Mouse (Mus musculus): ENCODE results near the gene Fus.
"Not testable (repeated sequence)": the region's sequence is repeated elsewhere in the genome, so short reads cannot be mapped to it uniquely, and the experiment has no call there.

Fus gene

DNA sequence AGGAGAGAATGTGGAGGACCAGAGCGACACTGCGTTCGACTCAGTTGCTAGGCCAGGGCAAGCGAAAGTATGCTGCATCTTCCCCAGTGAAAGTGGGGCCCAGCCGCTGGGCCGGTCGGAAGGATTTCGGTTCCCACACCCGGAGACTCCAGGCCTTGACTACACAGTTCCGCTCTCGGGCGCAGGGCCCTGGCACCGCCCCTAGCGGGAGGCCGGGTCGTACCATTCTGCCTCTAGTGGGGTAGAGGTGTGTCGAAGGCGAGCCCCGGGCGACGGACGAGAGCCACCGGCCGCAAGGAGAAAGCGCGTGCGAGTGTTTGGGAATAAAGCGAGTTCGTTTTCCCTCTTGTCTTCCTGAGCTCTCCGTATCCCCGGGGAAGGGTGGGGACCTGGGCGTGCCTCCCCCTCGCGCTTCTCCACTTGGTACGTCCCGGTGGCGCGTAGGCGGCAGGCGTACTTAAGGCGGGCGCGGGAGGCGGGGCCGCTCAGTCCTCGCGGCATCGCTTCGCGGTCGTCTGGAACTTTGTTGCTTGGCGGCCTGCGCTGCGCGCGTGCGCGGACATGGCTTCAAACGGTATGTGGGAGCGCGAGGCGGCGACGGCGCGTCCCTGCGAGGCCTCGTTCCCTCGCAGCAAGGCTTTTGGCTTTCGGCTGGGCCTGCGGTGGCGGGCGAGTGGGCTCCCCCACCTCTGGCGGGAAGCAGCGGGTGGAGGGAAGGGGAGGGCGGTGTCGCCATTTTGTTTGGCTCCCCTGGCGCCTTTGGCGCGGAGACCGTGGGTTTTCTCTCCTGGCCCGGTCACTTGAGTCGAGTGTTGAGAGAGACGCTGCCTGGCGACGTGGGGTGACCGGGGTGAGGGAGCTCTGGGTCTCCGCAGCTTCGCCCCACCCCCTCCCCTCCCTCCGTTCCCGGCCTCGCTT, at the start of gene Fus:
TSS of gene Fus (plus strand) at position 454 of the 918 bp plus-strand sequence.
- peak; percentile 95 for DNase-seq (ENCODE audit: low spot score)

DNA sequence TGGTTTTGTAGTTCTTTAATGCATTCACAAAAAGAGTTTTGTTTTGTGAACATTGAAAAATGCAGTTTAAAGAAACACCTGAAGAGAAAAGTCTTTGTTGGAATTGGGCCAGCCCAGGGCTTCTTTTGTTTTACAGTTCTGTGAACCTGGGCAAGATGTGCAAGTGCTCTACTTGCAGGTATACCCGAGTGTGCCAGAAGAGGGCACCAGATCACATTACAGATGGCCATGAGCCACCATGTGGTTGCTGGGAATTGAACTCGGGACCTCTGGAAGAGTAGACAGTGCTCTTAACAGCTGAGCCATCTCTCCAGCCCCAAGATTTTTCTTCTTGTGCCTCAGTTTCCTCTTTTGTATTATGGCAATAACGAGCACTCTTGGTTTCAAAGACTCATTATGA, 49.1 kb upstream of the Fus start:
- no peak for DNase-seq (ENCODE audit: low spot score)

DNA sequence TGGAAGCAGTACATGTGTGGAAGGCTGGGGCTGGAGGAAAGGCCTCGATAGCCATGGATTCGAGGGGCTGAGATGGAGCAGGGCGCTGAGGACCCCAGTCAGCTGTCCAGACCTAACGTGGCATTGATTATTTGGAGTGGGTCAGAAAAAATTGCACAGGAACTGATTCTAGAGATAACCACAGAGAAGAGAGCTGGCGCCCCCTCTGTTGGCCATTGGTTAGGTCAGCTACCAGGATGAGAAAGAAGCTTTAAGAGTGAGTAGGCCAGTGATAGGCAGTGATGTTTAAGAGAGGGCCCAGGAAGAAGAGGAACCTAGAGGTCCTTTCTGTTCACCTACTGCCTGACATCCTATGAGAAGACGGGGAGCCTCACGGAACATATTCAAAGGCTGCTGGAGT, 48.0 kb upstream of the Fus start:
- DNase-seq (ENCODE audit: low spot score), result no peak

DNA sequence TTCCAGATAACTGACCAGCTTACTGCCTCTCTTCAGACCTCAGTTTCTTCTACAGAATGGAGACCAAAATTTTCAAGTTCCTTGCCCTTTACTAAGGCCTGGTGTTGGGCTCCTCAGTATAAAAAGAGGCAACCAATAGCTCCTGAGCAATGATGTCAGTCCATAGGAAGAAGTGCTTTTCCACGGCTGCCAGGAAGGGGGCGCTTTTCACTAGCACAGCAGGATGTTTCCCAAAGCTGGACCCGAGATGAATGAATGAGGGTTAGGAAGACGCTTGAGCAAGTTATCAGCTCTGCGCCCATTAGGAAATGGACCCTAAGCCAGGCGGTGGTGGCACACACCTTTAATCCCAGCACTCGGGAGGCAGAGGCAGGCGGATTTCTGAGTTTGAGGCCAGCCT, 45.7 kb upstream of the Fus start:
- no peak for DNase-seq (ENCODE audit: low spot score)

DNA sequence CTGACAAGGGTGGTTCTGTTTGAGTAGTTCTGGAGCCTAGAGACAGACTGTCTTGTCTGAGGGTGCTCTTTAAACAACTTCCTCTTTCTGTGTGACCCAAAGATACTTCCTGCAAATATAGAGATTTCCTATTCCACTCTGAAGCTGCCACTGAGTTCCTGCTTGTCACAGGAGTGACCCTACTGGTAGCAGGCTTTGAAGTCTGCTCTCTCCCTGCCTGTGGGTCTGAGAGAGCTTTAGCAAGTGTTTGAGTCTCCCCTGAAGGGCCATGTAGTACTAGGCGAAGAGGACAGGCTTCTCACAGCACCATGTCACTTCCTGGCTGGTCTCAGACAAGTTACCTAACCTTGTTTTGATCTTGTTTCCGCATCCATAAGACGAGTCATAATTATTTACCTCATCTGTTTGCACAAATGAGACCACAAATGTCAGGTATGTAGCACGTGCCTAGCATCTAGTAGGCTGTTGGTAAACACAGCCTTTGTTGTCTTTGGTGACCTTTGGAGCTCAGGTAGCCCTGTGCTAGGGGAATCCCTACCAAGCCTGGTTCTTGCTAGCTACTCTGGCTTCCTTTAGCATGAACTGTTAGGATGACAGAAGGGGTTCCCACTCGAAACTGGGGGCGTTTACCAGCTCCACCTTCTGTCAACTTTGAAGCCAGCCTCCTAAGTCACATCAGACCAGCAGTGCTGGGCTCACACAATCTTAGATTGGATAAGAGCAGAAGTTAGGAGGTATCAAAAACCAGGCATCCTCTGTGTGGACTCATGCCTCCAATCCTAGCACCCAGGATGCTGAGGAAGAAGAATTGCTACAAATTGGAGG, 44.6 kb upstream of the Fus start:
- no peak for DNase-seq (ENCODE audit: low spot score)

DNA sequence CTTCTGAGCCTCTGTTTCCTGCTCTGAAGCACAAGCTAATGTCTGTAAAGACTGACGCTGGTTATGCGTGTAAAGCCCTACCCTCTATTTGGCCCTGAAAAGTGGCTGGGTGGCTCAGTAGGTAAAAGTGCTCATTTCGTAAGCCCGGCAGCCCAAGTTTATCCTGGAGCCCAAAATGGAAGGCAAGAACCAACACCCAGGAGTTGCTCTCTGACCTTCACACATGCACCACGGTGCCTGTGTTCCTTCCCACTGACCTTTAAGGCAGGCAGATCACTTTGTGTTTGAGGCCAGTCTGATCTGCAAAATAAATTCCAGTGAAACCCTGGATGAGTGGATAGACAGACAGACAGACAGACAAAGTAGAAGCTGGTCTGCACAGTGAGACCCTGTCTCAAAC, 43.5 kb upstream of the Fus start:
- no peak for DNase-seq (ENCODE audit: low spot score)

DNA sequence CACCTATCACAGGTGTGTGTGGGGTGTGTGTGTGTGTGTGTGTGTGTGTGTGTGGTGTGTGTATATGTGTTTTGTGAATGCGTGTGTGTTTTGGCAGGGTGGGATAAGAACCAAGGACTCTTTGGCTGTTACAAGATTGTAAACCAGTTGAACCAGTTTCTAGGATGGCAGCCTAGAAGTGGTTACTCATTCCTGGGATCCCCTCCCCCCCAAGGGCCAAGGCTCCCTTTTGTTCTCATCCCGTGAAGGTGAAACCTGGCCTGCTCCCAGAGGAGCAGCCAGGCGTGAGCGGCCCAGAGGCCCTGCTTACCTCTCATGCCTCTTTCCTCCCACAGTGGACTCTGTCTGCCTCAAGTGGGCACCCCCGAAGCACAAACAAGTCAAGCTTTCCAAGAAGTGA, 42.0 kb upstream of the Fus start:
- no peak for DNase-seq (ENCODE audit: low spot score)

DNA sequence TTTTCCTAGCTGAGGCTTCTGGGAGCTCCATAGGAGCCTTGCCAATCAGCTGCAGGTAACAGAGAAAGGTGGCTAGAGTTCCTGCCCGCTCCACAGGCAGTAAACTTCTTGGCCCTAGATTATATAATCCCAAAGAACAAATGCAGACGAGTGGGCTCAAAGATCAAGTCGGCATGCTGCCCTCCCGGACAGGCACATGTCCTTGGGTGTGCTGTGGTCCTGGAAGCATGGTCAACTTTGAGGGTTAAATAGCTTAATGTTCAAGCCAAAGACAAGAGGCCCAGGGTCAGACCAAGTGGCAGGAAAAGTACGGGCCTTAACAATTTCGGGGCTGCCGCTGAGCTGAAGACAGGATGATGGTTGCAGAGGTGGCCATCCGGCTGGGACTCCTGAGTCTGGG, 41.2 kb upstream of the Fus start:
- DNase-seq (ENCODE audit: low spot score), result no peak

DNA sequence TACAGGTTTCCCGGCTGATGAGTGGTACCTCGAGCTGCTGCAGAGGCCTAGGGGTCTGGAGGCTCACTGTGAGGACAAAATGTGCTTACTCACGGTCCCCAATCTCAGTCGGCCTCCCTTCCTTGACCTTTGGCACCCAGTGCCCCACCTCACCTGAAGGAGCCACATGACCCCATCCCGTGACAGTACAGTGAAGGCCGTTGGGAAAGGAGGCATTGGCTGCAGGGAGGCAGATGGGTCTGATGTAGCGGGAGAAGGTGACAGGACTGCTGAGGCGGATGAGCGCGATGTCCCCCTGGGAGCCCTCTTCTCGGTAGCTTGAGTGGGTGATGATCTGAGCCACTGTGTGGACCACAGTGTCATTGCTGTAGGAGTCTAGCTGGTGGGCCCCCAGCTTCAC, 40.4 kb upstream of the Fus start:
- no peak for DNase-seq (ENCODE audit: low spot score)

DNA sequence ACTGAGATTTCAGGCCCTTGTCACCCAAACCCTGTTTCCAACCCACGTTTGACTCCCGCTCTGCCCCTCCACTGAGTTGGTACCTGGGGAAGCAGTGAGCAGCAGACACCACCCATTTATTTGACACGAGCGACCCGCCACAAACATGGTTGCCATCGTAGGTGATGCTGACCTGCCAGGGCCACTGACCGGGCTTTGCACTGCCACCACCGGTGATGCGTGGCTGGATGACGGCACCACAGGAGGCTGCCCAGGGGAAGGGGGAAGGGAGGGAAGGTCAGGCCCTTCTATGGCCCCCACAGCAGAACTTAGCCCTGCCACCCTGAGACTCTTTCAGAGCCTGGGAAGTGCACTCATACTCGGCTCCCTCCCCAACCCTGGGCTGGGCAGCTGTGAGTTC, 39.5 kb upstream of the Fus start:
- no peak for DNase-seq (ENCODE audit: low spot score)

DNA sequence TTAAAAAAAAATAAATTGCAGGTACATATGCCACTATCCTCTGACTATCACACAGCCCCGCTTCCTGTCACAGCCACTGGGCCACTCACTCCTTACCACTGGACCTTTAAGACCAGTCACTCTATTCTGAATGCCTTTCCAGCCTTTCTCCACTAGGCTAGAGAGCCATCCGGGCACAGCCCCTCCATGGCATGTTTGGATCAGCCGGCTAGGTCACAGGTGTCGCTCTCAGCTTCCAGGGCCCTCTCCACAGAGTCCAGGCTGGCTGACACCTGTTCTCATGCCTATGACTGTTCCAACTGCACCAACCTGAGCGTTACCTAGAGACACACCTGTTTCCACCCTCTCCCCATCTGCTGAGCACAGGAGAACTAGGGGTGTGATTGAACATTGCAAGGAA, 38.7 kb upstream of the Fus start:
- no peak for DNase-seq (ENCODE audit: low spot score)

DNA sequence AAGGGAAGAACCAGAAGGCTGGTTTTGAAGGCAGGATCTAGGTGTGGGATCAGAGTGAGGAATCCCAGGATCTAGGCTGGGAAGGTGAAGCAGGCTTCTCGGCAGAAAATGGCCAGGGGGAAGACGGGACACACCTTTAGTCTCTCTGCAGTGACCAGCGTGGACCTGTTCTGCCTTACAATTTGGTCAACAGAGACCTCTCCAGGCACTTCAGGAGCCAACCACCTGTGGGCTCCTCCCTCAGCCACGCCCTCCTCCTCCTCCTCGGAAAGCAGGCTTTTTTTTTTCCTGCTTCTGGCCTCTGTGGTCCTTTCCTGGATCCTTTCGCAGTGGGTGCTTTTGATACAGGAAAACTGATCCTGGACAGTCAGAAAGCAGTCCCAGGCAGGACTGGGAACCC, 37.3 kb upstream of the Fus start, which contains the start of gene Prss8:
TSS of gene Prss8 (minus strand) at position 182 of the 400 bp plus-strand sequence.
- DNase-seq (ENCODE audit: low spot score), result no peak

DNA sequence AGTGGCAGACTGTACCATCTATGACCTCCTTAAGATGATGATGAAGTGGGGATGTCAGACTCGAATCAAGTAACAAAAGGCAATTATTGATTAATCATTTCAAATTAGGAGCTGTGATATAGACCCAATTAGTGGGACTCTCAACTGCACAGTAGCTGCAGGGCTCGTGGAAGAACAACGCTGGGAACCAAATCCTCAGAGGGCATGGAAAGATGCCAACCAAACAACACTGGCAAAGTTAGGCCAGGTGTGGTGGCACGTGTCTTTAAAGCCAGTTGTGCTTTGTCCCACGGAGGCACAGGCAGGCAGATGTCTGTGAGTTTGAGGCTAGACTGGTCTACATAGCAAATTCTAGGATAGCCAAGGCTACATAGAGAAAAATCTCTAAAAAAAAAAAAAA, 36.6 kb upstream of the Fus start:
- no peak for DNase-seq (ENCODE audit: low spot score)

DNA sequence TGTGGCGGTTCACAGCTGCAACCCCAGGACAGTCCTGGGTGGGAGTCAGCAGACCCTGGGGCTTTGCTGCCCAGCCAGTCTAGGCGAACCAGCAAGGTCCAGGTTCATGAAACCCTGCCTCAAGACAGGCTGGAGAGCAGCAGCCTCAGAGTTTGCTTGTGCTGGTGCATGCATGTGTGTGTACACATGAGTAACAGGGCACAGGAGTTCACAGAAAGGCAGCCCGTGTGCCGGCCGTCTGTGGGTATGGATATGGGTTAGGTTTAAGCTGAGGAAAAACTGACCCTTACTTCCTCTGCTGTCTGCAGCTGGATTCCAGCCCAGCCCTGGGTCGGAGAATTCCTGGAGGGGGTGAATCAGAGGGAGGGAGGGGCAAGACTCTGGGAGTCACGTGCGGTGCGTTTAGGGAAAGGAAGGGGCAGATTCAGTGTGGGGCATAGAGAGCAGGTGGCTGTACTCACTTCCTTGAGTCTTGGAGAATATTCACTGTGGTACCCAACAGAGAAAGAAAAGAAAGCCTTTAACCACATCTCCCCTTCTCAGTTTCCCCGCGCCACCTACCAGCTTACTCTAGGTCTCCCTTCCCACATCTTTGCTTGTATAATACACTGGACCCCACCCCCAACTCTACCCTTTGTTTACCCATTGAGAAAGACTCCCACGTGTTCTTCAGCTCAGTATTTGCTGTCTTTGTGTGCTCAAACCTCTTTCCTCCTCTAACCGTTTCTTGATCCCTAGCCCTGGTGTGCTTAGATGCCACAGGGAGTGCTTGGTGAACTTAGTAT, 35.7 kb upstream of the Fus start:
- no peak for DNase-seq (ENCODE audit: low spot score)

DNA sequence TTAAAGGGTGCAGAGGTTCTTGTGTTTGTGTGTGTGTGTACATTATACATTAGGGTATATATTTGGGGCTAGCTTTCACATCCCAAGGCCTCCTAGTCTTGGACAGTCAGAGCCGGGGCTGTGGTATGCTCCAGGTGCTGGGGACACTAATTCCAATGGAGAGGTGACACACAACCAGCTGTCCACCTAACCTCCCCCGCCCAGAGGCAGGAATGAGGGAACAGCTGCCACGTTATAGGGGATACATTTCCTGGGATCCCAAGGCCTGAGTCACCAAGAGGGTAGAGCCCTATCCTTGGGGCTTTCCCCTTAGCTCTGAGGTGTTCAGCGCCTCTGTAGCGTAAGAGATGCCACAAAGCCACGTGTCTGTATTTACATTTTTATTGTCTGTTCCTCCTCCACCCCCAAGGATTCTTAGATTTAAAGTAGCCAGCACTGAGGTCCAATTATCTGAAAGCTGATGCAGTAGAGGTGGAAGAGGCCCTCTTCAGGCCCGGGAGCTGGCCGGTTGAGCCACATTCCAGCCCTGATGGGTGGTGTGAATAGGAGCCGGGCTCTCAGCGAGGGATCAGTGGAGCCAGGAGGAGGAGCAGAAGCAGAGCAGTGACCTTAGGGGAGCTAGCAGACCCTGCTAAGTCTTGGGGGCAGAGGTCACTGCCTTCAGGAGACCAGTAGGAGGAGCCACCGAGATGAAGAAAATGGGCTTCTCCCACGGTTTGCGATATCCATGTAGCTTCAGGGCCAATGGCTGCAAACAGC, 34.8 kb upstream of the Fus start:
- DNase-seq (ENCODE audit: low spot score), result no peak

DNA sequence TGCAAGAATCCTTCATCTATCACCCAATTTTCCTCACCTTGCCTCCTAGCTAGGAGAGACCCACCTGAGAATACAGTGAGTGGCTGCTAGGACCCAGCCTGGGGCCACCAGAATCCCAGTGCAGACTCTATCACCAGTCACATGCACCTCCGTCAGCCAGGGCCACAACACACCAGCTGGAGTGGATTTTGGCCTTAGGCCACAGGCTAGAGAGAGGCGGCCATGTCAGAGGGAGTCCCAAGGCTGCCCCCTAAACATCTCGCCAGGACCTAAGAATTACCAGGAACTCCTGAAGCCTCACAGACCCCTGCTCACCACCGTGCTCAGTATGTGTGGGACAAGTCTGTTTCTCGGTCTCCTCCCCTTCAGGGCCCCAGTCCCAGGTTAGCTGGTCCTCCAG, 33.2 kb upstream of the Fus start:
- DNase-seq (ENCODE audit: low spot score), result no peak

DNA sequence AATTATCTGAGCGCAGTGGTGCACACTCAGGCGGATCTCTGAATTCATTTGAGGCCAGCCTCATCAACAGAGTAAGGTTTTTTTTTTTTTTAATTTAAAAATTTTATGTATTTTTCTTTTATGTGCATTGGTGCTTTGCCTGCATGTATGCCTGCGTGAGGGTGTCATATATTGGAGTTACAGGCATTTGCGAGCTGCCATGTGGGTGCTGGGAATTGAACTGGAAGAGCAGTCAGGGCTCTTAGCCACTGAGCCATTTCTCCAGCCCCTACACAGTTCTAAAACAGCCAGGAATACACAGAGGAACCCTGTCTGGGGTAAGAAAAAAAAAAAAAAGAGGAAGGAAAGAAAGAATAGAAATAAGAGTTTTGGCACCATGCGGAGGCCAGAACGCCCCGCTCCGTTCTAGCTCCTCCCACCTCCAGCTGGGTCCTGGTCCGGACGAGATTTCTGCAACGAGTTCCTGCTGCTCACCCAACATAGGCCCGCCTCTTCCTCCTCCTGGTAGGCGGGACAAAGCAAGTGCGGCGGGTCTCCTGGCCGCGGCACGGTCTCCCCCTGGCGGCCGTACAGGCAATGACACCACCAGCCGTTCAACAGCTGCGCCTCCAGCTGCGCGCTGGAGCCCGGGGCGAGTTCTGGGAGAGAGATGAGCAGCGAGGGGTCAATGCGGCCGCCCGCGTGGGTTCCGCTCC, 32.1 kb upstream of the Fus start:
- peak; percentile 94 for DNase-seq (ENCODE audit: low spot score)

DNA sequence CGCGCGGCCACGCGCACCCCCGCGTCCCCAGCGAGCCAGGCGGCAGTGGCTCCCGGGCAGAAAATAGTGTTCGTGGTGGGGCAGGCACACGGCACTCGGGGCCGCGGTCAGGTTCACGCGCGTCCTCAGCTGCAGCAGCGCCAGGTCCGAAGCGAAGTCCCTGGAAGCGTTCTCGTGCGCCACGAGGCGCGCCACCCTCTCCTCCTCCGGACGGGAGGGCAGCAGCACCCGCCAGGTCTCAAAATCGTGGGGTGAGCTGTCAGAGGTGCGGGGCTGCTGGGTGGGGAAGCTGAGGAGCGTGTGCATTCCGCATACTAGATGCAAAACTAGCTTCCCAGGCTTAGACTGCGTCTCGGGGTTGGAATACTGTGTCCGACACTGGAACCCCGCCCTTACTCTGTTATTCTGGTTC, 31.5 kb upstream of the Fus start:
- DNase-seq (ENCODE audit: low spot score), result no peak

DNA sequence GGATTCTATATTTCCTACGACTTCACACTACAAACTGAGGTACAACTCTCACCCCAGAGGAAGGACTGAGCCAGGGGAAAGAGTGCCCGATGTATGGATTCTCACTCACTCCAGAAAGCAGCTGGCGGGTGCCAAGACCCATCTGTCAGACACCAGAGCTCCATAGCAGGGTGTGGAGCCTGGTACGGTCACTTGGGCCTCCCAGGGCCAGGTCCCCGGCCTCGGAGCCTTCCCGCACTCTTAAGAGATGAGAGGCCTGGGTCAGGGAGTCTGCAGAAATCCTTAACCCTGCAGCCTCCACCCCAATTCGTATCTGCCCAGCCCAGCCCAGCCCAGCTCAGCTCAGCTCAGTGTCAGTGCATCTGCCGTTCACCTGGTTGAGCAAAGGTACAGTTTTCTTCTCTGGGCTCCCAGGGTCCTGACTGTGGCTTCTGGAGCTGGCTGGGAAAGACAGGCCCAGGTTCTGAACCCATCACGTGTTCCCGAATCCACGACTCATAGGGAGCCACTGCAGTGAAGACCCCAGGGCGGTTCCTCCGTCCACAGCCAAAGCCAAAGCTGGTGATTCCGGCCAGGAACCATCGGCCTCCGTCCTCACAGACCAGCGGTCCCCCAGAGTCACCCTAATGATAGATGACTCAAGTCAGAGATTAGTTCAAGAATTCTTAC, 30.9 kb upstream of the Fus start:
- no peak for DNase-seq (ENCODE audit: low spot score)

DNA sequence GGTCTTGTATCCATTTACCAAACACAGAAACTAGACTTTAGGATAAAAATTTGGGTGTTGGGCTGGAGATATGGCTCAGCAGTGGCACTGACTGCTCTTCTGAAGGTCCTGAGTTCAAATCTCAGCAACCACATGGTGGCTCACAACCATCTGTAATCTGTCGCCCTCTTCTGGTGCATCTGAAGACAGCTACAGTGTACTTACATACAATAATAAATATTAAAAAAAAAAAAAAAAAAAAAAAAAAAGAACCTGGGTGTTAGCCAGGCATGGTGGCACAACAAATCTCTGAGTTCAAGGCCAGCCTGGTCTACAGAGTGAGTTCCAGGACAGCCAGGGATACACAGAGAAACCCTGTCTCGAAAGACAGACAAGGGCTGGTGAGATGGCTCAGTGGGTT, 25.2 kb upstream of the Fus start:
- DNase-seq (ENCODE audit: low spot score), result not testable (repeated sequence)
